Mouse (Mus musculus) urinary bladder, postnatal 10 days (tissue): Measurements from ENCODE around the gene Cfap74.
"Not testable (repeated sequence)": the region's sequence is repeated elsewhere in the genome, so short reads cannot be mapped to it uniquely, and the experiment has no call there.

ENCODE experiments used
- DNase-seq: peaks from one replicate; pipeline ENCODE4 v3.0.0; 2022; ENCODE audit warnings: low spot score

The Cfap74 gene

GRCm38 (mm10) chr4:155408695-155409057 lies 314 bp upstream of the Cfap74 start:
- DNase-seq: no peak

- DNase-seq: no peak
Measured at GRCm38 (mm10) chr4:155412124-155412523, 3.1 kb downstream of the Cfap74 start.

- no peak for DNase-seq
Measured at GRCm38 (mm10) chr4:155413641-155414335, 4.8 kb downstream of the Cfap74 start.

GRCm38 (mm10) chr4:155414656-155415235 lies 5.8 kb downstream of the Cfap74 start:
- no peak for DNase-seq

- no peak for DNase-seq
Measured at GRCm38 (mm10) chr4:155420137-155420536, 11.1 kb downstream of the Cfap74 start.

- DNase-seq: not testable (repeated sequence)
Measured at GRCm38 (mm10) chr4:155421412-155422370, 12.7 kb downstream of the Cfap74 start.

GRCm38 (mm10) chr4:155423988-155424387 lies 15.0 kb downstream of the Cfap74 start:
- no peak for DNase-seq

- no peak for DNase-seq
Measured at GRCm38 (mm10) chr4:155426272-155426671, 17.3 kb downstream of the Cfap74 start.

- DNase-seq: no peak
Measured at GRCm38 (mm10) chr4:155428442-155428841, 19.5 kb downstream of the Cfap74 start.

- DNase-seq: no peak
Measured at GRCm38 (mm10) chr4:155429202-155429601, 20.2 kb downstream of the Cfap74 start.

- DNase-seq: no peak
Measured at GRCm38 (mm10) chr4:155432358-155432757, 23.4 kb downstream of the Cfap74 start.

- no peak for DNase-seq
Measured at GRCm38 (mm10) chr4:155433993-155434392, 25.0 kb downstream of the Cfap74 start.

- no peak for DNase-seq
Measured at GRCm38 (mm10) chr4:155442808-155443207, 33.8 kb downstream of the Cfap74 start.

- no peak for DNase-seq
Measured at GRCm38 (mm10) chr4:155451597-155451996, 42.6 kb downstream of the Cfap74 start.

GRCm38 (mm10) chr4:155458575-155458974 lies 49.6 kb downstream of the Cfap74 start:
- DNase-seq: no peak

- no peak for DNase-seq
Measured at GRCm38 (mm10) chr4:155463050-155463449, 54.1 kb downstream of the Cfap74 start.

GRCm38 (mm10) chr4:155463611-155464010 lies 54.6 kb downstream of the Cfap74 start:
- DNase-seq: no peak

- no peak for DNase-seq
Measured at GRCm38 (mm10) chr4:155464061-155464460, 55.1 kb downstream of the Cfap74 start.

GRCm38 (mm10) chr4:155465607-155466006 lies 56.6 kb downstream of the Cfap74 start:
- no peak for DNase-seq

GRCm38 (mm10) chr4:155466080-155466479 lies 57.1 kb downstream of the Cfap74 start:
- no peak for DNase-seq

- DNase-seq: no peak
Measured at GRCm38 (mm10) chr4:155467237-155468010, 58.4 kb downstream of the Cfap74 start.

GRCm38 (mm10) chr4:155468952-155469351 lies 60.0 kb downstream of the Cfap74 start, which contains the start of gene Tmem52:
Gene Tmem52, plus strand, starts transcription at chr4:155469114.
- no peak for DNase-seq
